Mouse (Mus musculus) brain, embryonic 14.5 days (tissue): ENCODE measurements around the gene Frmd6.

Experiments
- CTCF ChIP-seq: fragments of 200-500 bp; IDR thresholded peaks from 2 replicates; pipeline ENCODE4 v1.5.1; 2012; ENCODE audit warnings: inconsistent platforms, mild to moderate bottlenecking, moderate library complexity, borderline replicate concordance; ENCODE audit not compliant: insufficient read depth, insufficient read length; ENCODE audit errors: extremely low read depth
- POLR2A ChIP-seq: fragments of 200-500 bp; IDR thresholded peaks from 2 replicates; pipeline ENCODE4 v1.6.1; 2012; ENCODE audit warnings: mild to moderate bottlenecking, inconsistent platforms, borderline replicate concordance; ENCODE audit not compliant: poor library complexity, insufficient read depth, insufficient read length, severe bottlenecking; ENCODE audit errors: extremely low read depth

GRCm38 (mm10) chr12:70880396-70880975 lies 55.2 kb downstream of the Frmd6 start:
- TF ChIP-seq POLR2A (no peak), CTCF (no peak)
